Mouse (Mus musculus): ENCODE results near the gene Gm10160.

- TF ChIP-seq CTCF (IDR thresholded peaks at IDR 0.05; ENCODE audit: borderline replicate concordance, insufficient read depth, low read length) (no peak), POLR2A (IDR thresholded peaks at IDR 0.05; ENCODE audit: low read depth, low read length) (no peak)
Observed at GRCm38 (mm10) chr7:81858968-81859721, 3.6 kb upstream of the Gm10160 start, which contains the start of gene Tm6sf1.
